Mouse (Mus musculus): ENCODE data around the gene Rnf39.

Rnf39 gene

GRCm38 (mm10) chr17:36938056-36938455 lies 4.7 kb upstream of the Rnf39 start:
- no peak for DNase-seq (ENCODE audit: low read depth, low spot score)

- DNase-seq (ENCODE audit: low read depth, low spot score) = no peak
Measured at GRCm38 (mm10) chr17:36942391-36942790, 327 bp upstream of the Rnf39 start.

GRCm38 (mm10) chr17:36943691-36944090 lies 973 bp downstream of the Rnf39 start:
- no peak for DNase-seq (ENCODE audit: low read depth, low spot score)

GRCm38 (mm10) chr17:36944121-36944775 lies 1.5 kb downstream of the Rnf39 start:
- DNase-seq (ENCODE audit: low read depth, low spot score) = no peak

GRCm38 (mm10) chr17:36947051-36947819 lies 4.5 kb downstream of the Rnf39 start:
- DNase-seq (ENCODE audit: low read depth, low spot score) = no peak

GRCm38 (mm10) chr17:36948286-36948685 lies 5.6 kb downstream of the Rnf39 start:
- DNase-seq (ENCODE audit: low read depth, low spot score) = no peak

- no peak for DNase-seq (ENCODE audit: low read depth, low spot score)
Measured at GRCm38 (mm10) chr17:36949265-36949664, 6.5 kb downstream of the Rnf39 start.

GRCm38 (mm10) chr17:36950981-36951947 lies 8.5 kb downstream of the Rnf39 start, which contains the start of gene Ppp1r11:
Ppp1r11 (minus strand) TSS chr17:36951741.
- DNase-seq (ENCODE audit: low read depth, low spot score) = peak; percentile 99

GRCm38 (mm10) chr17:36952631-36953030 lies 9.9 kb downstream of the Rnf39 start:
- DNase-seq (ENCODE audit: low read depth, low spot score) = no peak

GRCm38 (mm10) chr17:36953062-36953461 lies 10.3 kb downstream of the Rnf39 start:
- DNase-seq (ENCODE audit: low read depth, low spot score) = no peak

- DNase-seq (ENCODE audit: low read depth, low spot score) = peak; percentile 97
Measured at GRCm38 (mm10) chr17:36957999-36958743, 15.5 kb downstream of the Rnf39 start, which contains the start of the genes Znrd1 and Znrd1as. Znrd1 (minus strand) TSS chr17:36958559. Znrd1as (plus strand) TSS chr17:36958592.

- no peak for DNase-seq (ENCODE audit: low read depth, low spot score)
Measured at GRCm38 (mm10) chr17:36958884-36959283, 16.2 kb downstream of the Rnf39 start.

GRCm38 (mm10) chr17:36961125-36961524 lies 18.4 kb downstream of the Rnf39 start:
- no peak for DNase-seq (ENCODE audit: low read depth, low spot score)

GRCm38 (mm10) chr17:36966875-36967274 lies 24.2 kb downstream of the Rnf39 start:
- DNase-seq (ENCODE audit: low read depth, low spot score) = no peak

GRCm38 (mm10) chr17:36970316-36970890 lies 27.7 kb downstream of the Rnf39 start:
- no peak for DNase-seq (ENCODE audit: low read depth, low spot score)

GRCm38 (mm10) chr17:36971172-36971850 lies 28.6 kb downstream of the Rnf39 start:
- DNase-seq (ENCODE audit: low read depth, low spot score) = no peak

- no peak for DNase-seq (ENCODE audit: low read depth, low spot score)
Measured at GRCm38 (mm10) chr17:36972791-36973190, 30.1 kb downstream of the Rnf39 start.

GRCm38 (mm10) chr17:36973271-36973787 lies 30.6 kb downstream of the Rnf39 start:
- DNase-seq (ENCODE audit: low read depth, low spot score) = no peak

- no peak for DNase-seq (ENCODE audit: low read depth, low spot score)
Measured at GRCm38 (mm10) chr17:36981221-36981813, 38.6 kb downstream of the Rnf39 start, which contains the start of gene 2410137M14Rik. 2410137M14Rik (minus strand) TSS chr17:36981237.
